Mouse (Mus musculus) brain, embryonic 14.5 days (tissue): ENCODE data around the gene Hras.

Source experiments
- CTCF ChIP-seq: fragments of 200-500 bp; IDR thresholded peaks from 2 replicates; pipeline ENCODE4 v1.5.1; 2012; ENCODE audit warnings: inconsistent platforms, mild to moderate bottlenecking, moderate library complexity, borderline replicate concordance; ENCODE audit not compliant: insufficient read depth, insufficient read length; ENCODE audit errors: extremely low read depth
- POLR2A ChIP-seq: fragments of 200-500 bp; IDR thresholded peaks from 2 replicates; pipeline ENCODE4 v1.6.1; 2012; ENCODE audit warnings: mild to moderate bottlenecking, inconsistent platforms, borderline replicate concordance; ENCODE audit not compliant: poor library complexity, insufficient read depth, insufficient read length, severe bottlenecking; ENCODE audit errors: extremely low read depth

DNA sequence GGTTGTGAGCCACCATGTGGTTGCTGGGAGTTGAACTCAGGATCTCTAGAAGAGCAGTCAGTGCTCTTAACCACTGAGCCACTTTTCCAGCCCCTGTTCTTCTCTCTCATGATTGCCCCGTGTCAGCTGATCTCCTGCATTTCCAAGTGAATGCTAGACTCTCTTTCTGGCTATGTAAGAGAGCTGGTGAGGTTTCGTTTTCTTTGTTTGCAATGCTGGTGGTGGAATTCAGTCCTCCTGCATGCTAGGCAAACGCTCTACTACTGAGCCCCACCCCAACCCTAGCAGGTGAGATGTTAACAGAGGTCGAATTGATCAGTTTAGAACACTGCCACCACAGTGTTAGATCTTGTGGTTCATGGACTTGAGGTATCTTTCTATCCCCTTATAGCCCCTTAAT, 45.2 kb downstream of the Hras start:
- no peak for TF ChIP-seq CTCF
- no peak for TF ChIP-seq POLR2A
